Mouse (Mus musculus) skeletal muscle tissue, adult 2 months (tissue): Measurements from ENCODE around the gene Il17c.

Source experiments
- DNase-seq: peaks from one replicate; pipeline ENCODE4 v3.0.0-alpha.2; 2012; ENCODE audit warnings: low read depth, low spot score

Il17c gene

DNA sequence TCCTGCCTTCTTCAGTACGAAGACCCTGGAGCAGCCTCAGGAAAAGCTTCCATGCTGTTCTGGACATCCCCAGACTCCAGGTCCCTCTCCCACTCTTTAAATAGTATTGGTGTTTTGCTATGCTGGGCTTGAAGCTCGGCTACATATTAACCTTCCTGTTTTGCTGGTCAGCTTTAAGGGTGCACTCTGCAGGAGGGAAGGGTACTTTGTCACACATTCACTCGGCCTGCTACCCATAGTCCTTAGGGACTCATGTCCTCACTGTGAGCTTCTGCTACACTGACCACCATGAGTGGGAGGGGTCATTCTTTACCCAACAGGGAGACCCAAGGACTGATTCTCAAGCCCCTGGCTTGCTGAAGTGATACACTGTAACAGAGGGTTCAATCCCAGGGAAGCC is 8.8 kb downstream of the Il17c start:
- DNase-seq: no peak

- no peak for DNase-seq
Measured at GRCm38 (mm10) chr8:122431694-122432442, 10.0 kb downstream of the Il17c start.

GRCm38 (mm10) chr8:122432443-122433268 is 10.8 kb downstream of the Il17c start, which contains the start of gene Cyba:
Gene Cyba, minus strand, starts transcription at chr8:122432930.
- peak; percentile 57 for DNase-seq

- DNase-seq: no peak
Measured at GRCm38 (mm10) chr8:122433269-122433905, 11.6 kb downstream of the Il17c start.

DNA sequence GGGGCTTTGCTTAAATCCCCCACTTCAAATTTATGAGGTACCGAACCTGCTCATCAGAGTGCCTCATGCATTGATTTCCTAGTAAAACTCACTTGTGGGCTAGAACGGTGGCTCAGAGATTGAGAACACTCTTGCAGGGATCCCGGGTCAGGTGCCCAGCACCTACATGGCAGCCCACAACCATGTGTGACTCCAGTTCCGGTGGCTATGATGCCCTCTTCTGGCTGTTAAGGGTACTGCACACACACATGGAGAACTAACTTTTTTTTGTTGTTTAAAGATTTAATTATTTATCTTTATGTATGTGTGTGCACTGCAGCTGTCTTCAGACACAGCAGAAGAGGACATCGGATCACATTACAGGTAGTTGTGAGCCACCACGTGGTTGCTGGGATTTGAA is 13.6 kb downstream of the Il17c start:
- DNase-seq: no peak

- DNase-seq: no peak
Measured at GRCm38 (mm10) chr8:122436146-122436545, 14.3 kb downstream of the Il17c start.

DNA sequence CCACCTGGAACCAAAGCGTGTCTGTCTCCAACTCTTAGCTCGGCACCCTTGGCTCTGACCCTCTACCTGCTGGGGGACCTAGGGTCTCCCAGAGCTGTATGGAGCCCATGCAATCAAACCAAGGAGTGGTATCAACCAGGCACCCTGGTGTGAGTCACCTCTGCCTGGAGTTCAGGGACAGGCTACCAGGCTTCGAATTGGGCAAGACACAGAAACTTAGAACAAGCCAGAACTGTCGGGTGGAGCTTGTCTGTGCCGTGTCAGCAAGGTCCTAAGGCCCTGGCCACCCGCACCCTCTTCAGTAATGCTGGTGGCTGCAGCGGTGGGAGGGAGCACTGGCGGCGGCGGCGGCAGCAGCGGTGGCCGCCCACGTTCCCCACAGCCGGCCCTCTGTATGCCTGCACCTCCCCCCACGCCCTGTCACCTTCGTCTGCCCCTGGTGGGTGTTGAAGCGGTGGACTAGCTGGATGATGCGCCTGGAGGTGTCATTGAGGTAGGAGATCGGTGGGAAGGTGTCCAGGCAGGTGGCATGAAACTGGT is 14.8 kb downstream of the Il17c start:
- no peak for DNase-seq

DNA sequence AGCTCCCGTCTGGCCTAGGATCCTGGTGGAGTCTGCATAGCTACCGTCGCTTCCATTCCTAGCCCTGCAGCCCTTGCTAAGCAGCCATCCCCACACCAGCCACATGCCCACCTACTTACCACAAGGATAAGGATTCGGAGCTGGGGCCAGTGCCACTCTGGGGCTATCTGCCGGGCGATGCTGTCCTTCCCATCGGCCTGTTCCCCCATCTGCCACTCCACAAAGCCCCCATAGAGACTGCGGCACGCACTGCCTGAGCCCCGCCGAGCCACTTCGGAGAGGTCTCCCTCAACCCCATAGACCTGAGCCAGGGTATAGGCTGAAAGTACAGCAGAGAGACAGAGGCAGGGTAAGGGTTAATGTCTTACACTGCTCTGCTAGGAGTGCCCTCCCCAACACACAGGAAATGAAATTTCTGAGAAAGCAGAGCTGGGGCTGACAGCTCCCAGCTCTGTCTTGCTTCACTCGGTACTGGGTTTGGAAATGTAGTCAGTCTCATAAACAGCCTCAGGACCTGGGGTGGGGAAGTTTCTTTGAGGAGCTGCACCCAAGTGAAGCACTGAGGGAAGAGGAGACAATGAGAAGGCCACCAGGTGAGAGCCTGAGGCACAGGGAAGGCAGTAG is 16.0 kb downstream of the Il17c start:
- no peak for DNase-seq

- DNase-seq: no peak
Measured at GRCm38 (mm10) chr8:122439336-122439735, 17.5 kb downstream of the Il17c start.

DNA sequence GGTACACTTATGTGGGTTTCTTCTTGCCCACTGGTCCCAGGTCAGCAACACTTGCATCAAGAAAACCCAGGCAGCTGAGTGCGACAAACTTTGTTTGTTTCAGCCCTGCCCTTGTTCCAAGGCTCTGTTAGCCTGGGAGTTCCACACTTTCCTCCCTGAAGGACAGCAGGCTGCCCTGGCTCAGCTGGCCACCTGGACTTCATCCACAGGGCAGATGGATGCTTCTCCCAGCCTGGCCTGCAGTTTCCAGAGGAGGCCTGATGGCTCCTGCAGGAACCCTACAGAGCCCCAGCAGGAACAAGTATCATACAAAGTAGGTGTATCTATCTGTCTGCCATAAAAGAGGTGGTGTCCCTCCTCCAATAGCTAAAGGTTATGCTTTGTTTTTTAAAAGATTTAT is 19.5 kb downstream of the Il17c start:
- DNase-seq: no peak

DNA sequence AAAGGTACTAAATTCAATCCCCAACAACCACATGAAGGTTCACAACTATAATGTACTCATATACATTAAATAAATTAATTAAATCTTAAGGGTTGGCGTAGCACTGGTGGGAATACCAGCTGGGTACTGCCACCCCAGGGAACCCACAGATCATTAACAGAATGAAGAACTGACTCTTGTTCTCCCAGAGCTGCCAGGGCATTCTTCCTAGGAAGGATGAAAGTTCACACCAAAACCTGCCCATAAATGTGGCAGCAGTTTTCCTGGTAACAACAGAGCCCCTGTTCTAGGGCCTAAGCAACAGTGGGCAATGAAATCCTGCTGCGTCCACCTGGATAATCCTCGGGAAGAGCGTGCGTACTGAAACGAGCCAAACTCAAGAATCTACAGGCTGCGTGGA is 20.5 kb downstream of the Il17c start:
- no peak for DNase-seq

- no peak for DNase-seq
Measured at GRCm38 (mm10) chr8:122442781-122443180, 21.0 kb downstream of the Il17c start.

DNA sequence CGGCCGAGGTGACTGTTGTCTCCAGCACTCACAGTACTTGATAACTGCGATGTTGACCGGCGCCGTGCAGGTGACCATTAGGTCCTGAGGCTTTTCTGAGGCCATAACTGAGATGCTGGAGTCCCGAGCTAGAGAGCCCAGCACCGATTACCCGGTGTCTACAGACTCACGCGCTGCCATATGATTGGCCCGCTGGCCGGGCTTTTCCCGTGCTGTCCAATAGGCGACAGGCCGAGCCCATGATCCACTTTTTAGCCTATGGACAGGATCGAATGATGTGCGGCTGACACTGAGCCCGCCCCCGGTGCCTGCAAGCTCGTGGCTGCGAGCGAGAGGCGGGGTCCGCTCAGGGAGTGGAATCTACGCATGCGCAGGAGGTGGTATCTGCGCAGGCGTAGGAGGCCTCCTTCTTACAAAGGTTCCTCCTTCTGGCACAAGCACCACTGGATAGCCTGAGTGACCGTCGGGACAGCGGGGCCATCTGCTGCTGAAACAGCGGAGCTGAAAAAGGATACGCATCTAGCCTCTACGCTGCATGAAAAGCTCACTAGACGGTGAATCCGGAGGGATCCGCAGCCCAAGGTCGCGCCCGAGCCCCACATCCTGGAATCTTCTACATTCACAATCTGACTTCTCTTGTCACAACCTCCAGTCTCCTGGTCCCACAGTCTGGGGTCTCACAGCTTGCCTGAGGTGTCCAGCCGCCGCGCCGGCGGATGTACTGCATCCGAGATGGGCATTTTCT is 21.6 kb downstream of the Il17c start, which contains the start of gene Mvd:
TSS of gene Mvd (minus strand) at position 161 of the 745 bp plus-strand sequence.
- DNase-seq: peak; percentile 100

- peak; percentile 93 for DNase-seq
Measured at GRCm38 (mm10) chr8:122444058-122444748, 22.4 kb downstream of the Il17c start.

GRCm38 (mm10) chr8:122445203-122445602 is 23.4 kb downstream of the Il17c start:
- DNase-seq: no peak

GRCm38 (mm10) chr8:122451161-122451703 is 29.4 kb downstream of the Il17c start:
- DNase-seq: peak; percentile 86

DNA sequence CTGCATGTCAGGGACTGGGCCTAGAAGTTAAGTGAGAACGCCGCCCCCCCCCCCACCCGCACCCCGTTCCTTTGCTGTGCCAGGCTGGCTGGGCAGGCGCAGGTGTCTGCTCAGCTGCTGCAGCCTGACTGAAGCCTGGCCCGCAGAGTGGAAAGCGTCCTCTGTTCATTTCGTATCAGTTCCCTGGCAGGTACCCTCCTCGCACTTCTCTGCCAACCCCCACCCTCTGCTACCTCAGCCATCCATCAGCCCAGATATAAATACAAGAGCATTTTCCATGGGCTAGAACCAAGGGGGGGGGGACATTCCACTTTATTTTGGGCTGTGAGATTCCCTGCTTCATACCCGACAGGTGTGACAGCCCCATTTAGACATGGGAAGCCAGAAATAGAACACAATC is 30.3 kb downstream of the Il17c start:
- DNase-seq: peak; percentile 72

GRCm38 (mm10) chr8:122454409-122454808 is 32.6 kb downstream of the Il17c start:
- no peak for DNase-seq

- no peak for DNase-seq
Measured at GRCm38 (mm10) chr8:122457171-122457570, 35.4 kb downstream of the Il17c start.
